Mouse (Mus musculus) gastrocnemius, adult 18-20 months (tissue): ENCODE measurements around the gene Dnah3. TPM values are rescaled to one million over a fixed set of nuclear protein-coding genes. Genes with fewer than 3 reads are reported as not detected.
A peak's percentile ranks its signal among the peaks of the same experiment; 100 is the strongest.

Source experiments
- DNase-seq: peaks from one replicate; pipeline ENCODE4 v3.0.0; 2021; ENCODE audit warnings: low spot score
- total RNA-seq, 2 experiments: library from RNA; stranded (reverse); gene quantifications; 2 replicates each; pipeline ENCODE4 v1.2.3; 2021

The Dnah3 gene
- total RNA-seq, 2 experiments from 2014 or later, result 0.02 to 0.30 TPM

- DNase-seq, result peak; percentile 31
Observed at GRCm38 (mm10) chr7:119875776-119876440, 219.2 kb downstream of the Dnah3 start.

GRCm38 (mm10) chr7:119873050-119873449, 222.0 kb downstream of the Dnah3 start:
- no peak for DNase-seq

Other genes with a start within 250 kb of the Dnah3 start
- 10 to 100 TPM; 11.3 to 12.5 TPM for gene Lyrm1, start 199.4 kb downstream of the Dnah3 start, total RNA-seq
- 10 to 100 TPM; 20.3 to 21.1 TPM for gene Dcun1d3, start 199.0 kb downstream of the Dnah3 start, total RNA-seq
- gene Tmem159, start 7.1 kb upstream of the Dnah3 start, total RNA-seq, result 10 to 100 TPM; 11.4 to 17.4 TPM
- under 1 TPM; 0.09 to 0.43 TPM for gene Zp2, start 50.0 kb upstream of the Dnah3 start, total RNA-seq
- gene Anks4b, start 78.6 kb upstream of the Dnah3 start, total RNA-seq, result under 1 TPM; 0.09 to 0.11 TPM
- 1 to 10 TPM; 3.2 to 3.6 TPM for gene Crym, start 106.8 kb upstream of the Dnah3 start, total RNA-seq
- not detected for gene Abca14, start 108.7 kb upstream of the Dnah3 start, total RNA-seq
- not detected for gene Abca15, start 233.4 kb upstream of the Dnah3 start, total RNA-seq